Comparison of ENCODE assay signal across 21 mouse cellular contexts in genomic region chr2:91026491-91026890, GRCm38 (mm10). TPM values are rescaled to one million over a fixed set of nuclear protein-coding genes. Genes with fewer than 3 reads are reported as not detected.
DNase-seq lines count a peak whose midpoint lies in the region; ATAC-seq and TF ChIP-seq lines count a peak whose summit lies in the region.
"Had no signal": no experiment of that assay in that cellular context is flagged by ENCODE, and none has a peak within 500 bp of the region (broad histone marks: within the 10 kb centered on the region; RNA-seq: fewer than 3 reads in every experiment).

No protein-coding gene starts in this region.

- WGBS in heart, embryonic 12.5 days = 81% methylated on average over 1 of the region's 1 CpGs
- WGBS in liver, embryonic 13.5 days (ENCODE audit: insufficient replicate concordance) = 39% methylated on average over 1 of the region's 1 CpGs
- WGBS in forebrain, postnatal 0 days = 83% methylated on average over 1 of the region's 1 CpGs
- 95% methylated on average over 1 of the region's 1 CpGs for WGBS in thymus, adult 2 months

- H3K9ac ChIP-seq in heart, embryonic 12.5 days = no peak overlapping the region
- peak overlapping the region; percentile 76 for H3K9ac ChIP-seq in liver, embryonic 13.5 days
- H3K9ac ChIP-seq in forebrain, postnatal 0 days = no peak overlapping the region
- H3K9ac ChIP-seq: hindbrain, embryonic 13.5 days; kidney, embryonic 15.5 days; neural tube, embryonic 15.5 days had no signal

- H3K36me3 ChIP-seq in heart, embryonic 12.5 days = peaks cover 6% of the 10 kb centered on the region; the same call in 1 of the 2 replicates
- peaks cover 31% of the 10 kb centered on the region for H3K36me3 ChIP-seq in G1E (replicated peaks)
- H3K36me3 ChIP-seq in liver, embryonic 13.5 days = peaks cover 20% of the 10 kb centered on the region
- no peaks in the 10 kb centered on the region for H3K36me3 ChIP-seq in forebrain, postnatal 0 days (ENCODE audit: insufficient read depth)
- H3K36me3 ChIP-seq in thymus, adult 2 months (ENCODE audit: control insufficient read depth, insufficient read depth, low read length) = no peaks in the 10 kb centered on the region
- H3K36me3 ChIP-seq: hindbrain, embryonic 13.5 days; neural tube, embryonic 15.5 days had no signal

- no peak for DNase-seq in heart, postnatal 36 days
- no peak for DNase-seq in G1E (ENCODE audit: low spot score)
- peak; percentile 44 for DNase-seq in liver, embryonic 13.5 days
- no peak for DNase-seq in forebrain, postnatal 0 days
- no peak for DNase-seq in Muller cell, postnatal 12 days (ENCODE audit: inconsistent ontology term)
- no peak for DNase-seq in thymus, adult 2 months
- DNase-seq: cerebellum, adult 11 months; cerebellum, postnatal 14 days; gastrocnemius, postnatal 25 days; heart, adult 2 months; lung, postnatal 10 days; spleen, adult 18-20 months; thymus, adult 18-20 months had no signal

- no peaks in the 10 kb centered on the region for H3K27me3 ChIP-seq in heart, embryonic 12.5 days (replicated peaks)
- no peaks in the 10 kb centered on the region for H3K27me3 ChIP-seq in G1E (ENCODE audit: insufficient read depth, low read length)
- H3K27me3 ChIP-seq in liver, embryonic 13.5 days = no peaks in the 10 kb centered on the region
- no peaks in the 10 kb centered on the region for H3K27me3 ChIP-seq in forebrain, postnatal 0 days (ENCODE audit: insufficient read depth, low read length)
- no peaks in the 10 kb centered on the region for H3K27me3 ChIP-seq in thymus, adult 2 months (ENCODE audit: control insufficient read depth, insufficient read depth, low read length)
- H3K27me3 ChIP-seq: hindbrain, embryonic 13.5 days; kidney, embryonic 15.5 days; neural tube, embryonic 15.5 days had no signal

- TF ChIP-seq POLR2A in cortical plate, adult 2 months (IDR thresholded peaks at IDR 0.05; ENCODE audit: extremely low read depth, insufficient read depth, low read length) = no peak
- no peak for TF ChIP-seq POLR2A in thymus, adult 2 months (IDR thresholded peaks at IDR 0.05; ENCODE audit: control insufficient read depth, extremely low read depth, insufficient read depth, low read length, poor library complexity)

- no peak overlapping the region for H3K27ac ChIP-seq in heart, embryonic 12.5 days (ENCODE audit: poor library complexity, severe bottlenecking)
- 0 out of 2 replicates have a peak overlapping the region, but pooled peaks have one; percentile 40 for H3K27ac ChIP-seq in cortical plate, adult 2 months (ENCODE audit: insufficient read depth, low read length)
- peak overlapping the region; percentile 91 for H3K27ac ChIP-seq in liver, embryonic 13.5 days
- H3K27ac ChIP-seq in forebrain, postnatal 0 days (ENCODE audit: low read depth, low read length) = no peak overlapping the region
- no peak overlapping the region for H3K27ac ChIP-seq in thymus, adult 2 months (ENCODE audit: control insufficient read depth, insufficient read depth, low read length)
- H3K27ac ChIP-seq: heart, adult 2 months; hindbrain, embryonic 13.5 days; kidney, embryonic 15.5 days; neural tube, embryonic 15.5 days had no signal

- H3K4me3 ChIP-seq in heart, embryonic 12.5 days = no peak overlapping the region
- H3K4me3 ChIP-seq in G1E (ENCODE audit: low read depth, low read length) = peak overlapping the region; percentile 59; the same call in 1 of the 2 replicates
- no peak overlapping the region for H3K4me3 ChIP-seq in cortical plate, adult 2 months (ENCODE audit: insufficient read depth, low read length)
- peak overlapping the region; percentile 64 for H3K4me3 ChIP-seq in liver, embryonic 13.5 days (replicated peaks)
- no peak overlapping the region for H3K4me3 ChIP-seq in forebrain, postnatal 0 days (ENCODE audit: low read depth, low read length)
- H3K4me3 ChIP-seq in thymus, adult 2 months (ENCODE audit: control insufficient read depth, insufficient read depth, low read length) = no peak overlapping the region
- H3K4me3 ChIP-seq: heart, adult 2 months; hindbrain, embryonic 13.5 days; kidney, embryonic 15.5 days; neural tube, embryonic 15.5 days had no signal

- ATAC-seq in heart, embryonic 12.5 days (ENCODE audit: insufficient number of reproducible peaks, low FRiP score) = no peak
- ATAC-seq in G1E (ENCODE audit: extremely low read depth, insufficient number of reproducible peaks, low FRiP score, poor library complexity, severe bottlenecking) = 0 out of 2 replicates have a peak, but pooled peaks have one; percentile 1
- ATAC-seq in liver, embryonic 13.5 days (ENCODE audit: low read depth) = peak; percentile 85
- ATAC-seq in forebrain, postnatal 0 days = no peak
- ATAC-seq: CD4-positive, CD25-positive, alpha-beta regulatory T cell, adult 4 months; forebrain, embryonic 14.5 days; midbrain, embryonic 16.5 days had no signal

- peaks cover 9% of the 10 kb centered on the region; the same call in 1 of the 2 replicates for H3K4me1 ChIP-seq in heart, embryonic 12.5 days (replicated peaks)
- peaks cover 63% of the 10 kb centered on the region for H3K4me1 ChIP-seq in G1E (ENCODE audit: insufficient read depth, low read depth, low read length)
- H3K4me1 ChIP-seq in cortical plate, adult 2 months (ENCODE audit: control insufficient read depth, insufficient read depth, low read length) = peaks cover 12% of the 10 kb centered on the region
- peaks cover 70% of the 10 kb centered on the region for H3K4me1 ChIP-seq in liver, embryonic 13.5 days (replicated peaks)
- no peaks in the 10 kb centered on the region for H3K4me1 ChIP-seq in forebrain, postnatal 0 days (ENCODE audit: insufficient read depth)
- no peaks in the 10 kb centered on the region for H3K4me1 ChIP-seq in thymus, adult 2 months (replicated peaks; ENCODE audit: control insufficient read depth, insufficient read depth, low read length)
- H3K4me1 ChIP-seq: hindbrain, embryonic 13.5 days; kidney, embryonic 15.5 days; neural tube, embryonic 15.5 days had no signal

- 0 out of 2 replicates have a peak, but pooled peaks cover 2% of the 10 kb centered on the region for H3K9me3 ChIP-seq in heart, embryonic 12.5 days (replicated peaks)
- H3K9me3 ChIP-seq in G1E (replicated peaks) = no peaks in the 10 kb centered on the region
- H3K9me3 ChIP-seq in liver, embryonic 13.5 days (replicated peaks) = no peaks in the 10 kb centered on the region
- no peaks in the 10 kb centered on the region for H3K9me3 ChIP-seq in forebrain, postnatal 0 days (ENCODE audit: low read length)
- H3K9me3 ChIP-seq: hindbrain, embryonic 13.5 days; kidney, embryonic 15.5 days; neural tube, embryonic 15.5 days had no signal

- intact Hi-C loops in heart, postnatal 36 days (cut with DNase I) = no loop called here

- peak overlapping the region; percentile 9; the same call in 1 of the 2 replicates for H3K4me2 ChIP-seq in heart, embryonic 12.5 days
- H3K4me2 ChIP-seq in liver, embryonic 13.5 days = peak overlapping the region; percentile 76
- no peak overlapping the region for H3K4me2 ChIP-seq in forebrain, postnatal 0 days (ENCODE audit: low read depth)
- H3K4me2 ChIP-seq: hindbrain, embryonic 13.5 days; kidney, embryonic 15.5 days; neural tube, embryonic 15.5 days had no signal

- TF ChIP-seq CTCF in G1E (IDR thresholded peaks at IDR 0.05; ENCODE audit: low read depth, low read length) = no peak
- TF ChIP-seq CTCF in cortical plate, adult 2 months (IDR thresholded peaks at IDR 0.05; ENCODE audit: extremely low read depth, insufficient read depth, low read length) = no peak
- no peak for TF ChIP-seq CTCF in forebrain, postnatal 0 days (IDR thresholded peaks at IDR 0.05; ENCODE audit: low read depth)
- no peak for TF ChIP-seq CTCF in thymus, adult 2 months (IDR thresholded peaks at IDR 0.05; ENCODE audit: borderline replicate concordance, control insufficient read depth, extremely low read depth, insufficient read depth, low read length, poor library complexity)

RNA-seq across cellular contexts. Expression of gene Rapsn, which starts 8.9 kb away (rescaled TPM):
- polyA plus RNA-seq in heart, embryonic 12.5 days (2016; fragmentation: Nextera tagmentation; extraction: Ambion mirVana) = 17.2 and 17.8 TPM in 2 replicates
- total RNA-seq in heart, postnatal 36 days (2021) = 10 to 100 TPM; 16.9 to 17.8 TPM
- total RNA-seq in G1E (2014; fragmentation: Nextera tagmentation) (1.8 TPM in 1 of 2 replicates, not detected in the other), G1E (2017) (3.4 and 4.4 TPM in 2 replicates)
- 2.3 and 3.7 TPM in 2 replicates for polyA plus RNA-seq in G1E (2012)
- polyA plus RNA-seq in cortical plate, adult 2 months (2012; rRNA removed) = 0.61 and 1.9 TPM in 2 replicates
- 0.69 and 1.00 TPM in 2 replicates for polyA plus RNA-seq in liver, embryonic 13.5 days (2015; fragmentation: Nextera tagmentation; extraction: Ambion mirVana)
- 0.38 and 1.2 TPM in 2 replicates for total RNA-seq in forebrain, postnatal 0 days (2014; rRNA removed)
- 0.93 and 1.1 TPM in 2 replicates for polyA plus RNA-seq in forebrain, postnatal 0 days (2015; fragmentation: Nextera tagmentation; extraction: Ambion mirVana)
- 9.0 and 10.1 TPM in 2 replicates for polyA plus RNA-seq in thymus, adult 2 months (2012; rRNA removed)

RNA-seq across cellular contexts. Expression of gene Psmc3, which starts 27.3 kb away (rescaled TPM):
- 245 and 252 TPM in 2 replicates for polyA plus RNA-seq in heart, embryonic 12.5 days (2016; fragmentation: Nextera tagmentation; extraction: Ambion mirVana)
- 100 to 1,000 TPM; 211 to 237 TPM for total RNA-seq in heart, postnatal 36 days (2021)
- 109 and 141 TPM in 2 replicates for total RNA-seq in G1E (2014; fragmentation: Nextera tagmentation)
- total RNA-seq in G1E (2017) = 280 and 333 TPM in 2 replicates
- polyA plus RNA-seq in G1E (2012) = 151 and 165 TPM in 2 replicates
- polyA plus RNA-seq in cortical plate, adult 2 months (2012; rRNA removed) = 202 and 205 TPM in 2 replicates
- polyA plus RNA-seq in liver, embryonic 13.5 days (2015; fragmentation: Nextera tagmentation; extraction: Ambion mirVana) = 188 and 213 TPM in 2 replicates
- 184 and 255 TPM in 2 replicates for total RNA-seq in forebrain, postnatal 0 days (2014; rRNA removed)
- polyA plus RNA-seq in forebrain, postnatal 0 days (2015; fragmentation: Nextera tagmentation; extraction: Ambion mirVana) = 242 and 253 TPM in 2 replicates
- polyA plus RNA-seq in thymus, adult 2 months (2012; rRNA removed) = 103 and 114 TPM in 2 replicates

RNA-seq across cellular contexts. Expression of gene Slc39a13, which starts 43.7 kb away (rescaled TPM):
- 42.5 and 44.3 TPM in 2 replicates for polyA plus RNA-seq in heart, embryonic 12.5 days (2016; fragmentation: Nextera tagmentation; extraction: Ambion mirVana)
- 10 to 100 TPM; 21.7 to 24.2 TPM for total RNA-seq in heart, postnatal 36 days (2021)
- total RNA-seq in G1E (2014; fragmentation: Nextera tagmentation) (23.6 and 24.9 TPM in 2 replicates), G1E (2017) (8.6 and 12.7 TPM in 2 replicates)
- polyA plus RNA-seq in G1E (2012) = 12.1 and 13.6 TPM in 2 replicates
- 51.3 and 54.7 TPM in 2 replicates for polyA plus RNA-seq in cortical plate, adult 2 months (2012; rRNA removed)
- 10.6 and 10.9 TPM in 2 replicates for polyA plus RNA-seq in liver, embryonic 13.5 days (2015; fragmentation: Nextera tagmentation; extraction: Ambion mirVana)
- 25.5 and 26.8 TPM in 2 replicates for total RNA-seq in forebrain, postnatal 0 days (2014; rRNA removed)
- polyA plus RNA-seq in forebrain, postnatal 0 days (2015; fragmentation: Nextera tagmentation; extraction: Ambion mirVana) = 19.7 and 22.3 TPM in 2 replicates
- 45.8 and 59.0 TPM in 2 replicates for polyA plus RNA-seq in thymus, adult 2 months (2012; rRNA removed)

RNA-seq across cellular contexts. Expression of gene Spi1, which starts 55.7 kb away (rescaled TPM):
- 3.0 and 3.1 TPM in 2 replicates for polyA plus RNA-seq in heart, embryonic 12.5 days (2016; fragmentation: Nextera tagmentation; extraction: Ambion mirVana)
- 1 to 10 TPM; 4.2 to 6.2 TPM for total RNA-seq in heart, postnatal 36 days (2021)
- total RNA-seq in G1E (2014; fragmentation: Nextera tagmentation) (79.8 and 99.2 TPM in 2 replicates), G1E (2017) (23.5 and 25.4 TPM in 2 replicates)
- 135 and 138 TPM in 2 replicates for polyA plus RNA-seq in G1E (2012)
- polyA plus RNA-seq in cortical plate, adult 2 months (2012; rRNA removed) = 9.3 and 10.6 TPM in 2 replicates
- 14.1 and 15.1 TPM in 2 replicates for polyA plus RNA-seq in liver, embryonic 13.5 days (2015; fragmentation: Nextera tagmentation; extraction: Ambion mirVana)
- 2.2 and 3.9 TPM in 2 replicates for total RNA-seq in forebrain, postnatal 0 days (2014; rRNA removed)
- 4.7 and 5.1 TPM in 2 replicates for polyA plus RNA-seq in forebrain, postnatal 0 days (2015; fragmentation: Nextera tagmentation; extraction: Ambion mirVana)
- polyA plus RNA-seq in thymus, adult 2 months (2012; rRNA removed) = 53.6 and 55.7 TPM in 2 replicates

Comparison
In these comparisons a context has a peak if more than half of its experiments do, and no peak if none do; other contexts are left out.
1. ATAC-seq: peak in G1E (single experiment) and liver, embryonic 13.5 days (single experiment); none in heart, embryonic 12.5 days (single experiment) and forebrain, postnatal 0 days (single experiment).
2. H3K27ac ChIP-seq: peak in cortical plate, adult 2 months (single experiment) and liver, embryonic 13.5 days (single experiment); none in heart, embryonic 12.5 days (single experiment), forebrain, postnatal 0 days (single experiment) and thymus, adult 2 months (single experiment).
3. H3K4me3 ChIP-seq: peak in G1E (single experiment) and liver, embryonic 13.5 days (single experiment); none in heart, embryonic 12.5 days (single experiment), cortical plate, adult 2 months (single experiment), forebrain, postnatal 0 days (single experiment) and thymus, adult 2 months (single experiment).